21 mouse cellular contexts compared by ENCODE assay signal in genomic region chr5:41744234-41744633, GRCm38 (mm10). TPM values are rescaled to one million over a fixed set of nuclear protein-coding genes. Genes with fewer than 3 reads are reported as not detected.
DNase-seq lines count a peak whose midpoint lies in the region; ATAC-seq and TF ChIP-seq lines count a peak whose summit lies in the region.
"Had no signal": no experiment of that assay in that cellular context is flagged by ENCODE, and none has a peak within 500 bp of the region (broad histone marks: within the 10 kb centered on the region; RNA-seq: fewer than 3 reads in every experiment).

No protein-coding gene starts in this region.

- no peaks in the 10 kb centered on the region for H3K36me3 ChIP-seq in liver, embryonic 14.5 days (replicated peaks; ENCODE audit: control insufficient read depth, insufficient read depth, low read depth)
- H3K36me3 ChIP-seq in E14TG2a.4 (ENCODE audit: insufficient read depth, low read length): no peaks in the 10 kb centered on the region
- H3K36me3 ChIP-seq: forebrain, embryonic 15.5 days; liver, embryonic 13.5 days had no signal

- no peak overlapping the region for H3K4me3 ChIP-seq in liver, embryonic 14.5 days (ENCODE audit: insufficient read depth in 1 of 2, low read depth in 2 of 2, low read length in 2 of 2)
- H3K4me3 ChIP-seq in E14TG2a.4 (replicated peaks; ENCODE audit: low read length): no peak overlapping the region
- H3K4me3 ChIP-seq: forebrain, embryonic 15.5 days; liver, embryonic 13.5 days had no signal

- H3K9me3 ChIP-seq in liver, embryonic 14.5 days (ENCODE audit: control insufficient read depth, low read length): no peaks in the 10 kb centered on the region
- no peaks in the 10 kb centered on the region for H3K9me3 ChIP-seq in E14TG2a.4 (ENCODE audit: low read length)
- H3K9me3 ChIP-seq: forebrain, embryonic 15.5 days; liver, embryonic 13.5 days had no signal

- peaks cover 4% of the 10 kb centered on the region for H3K27me3 ChIP-seq in liver, embryonic 14.5 days (ENCODE audit: control insufficient read depth, insufficient read depth, low read length)
- peaks cover 38% of the 10 kb centered on the region for H3K27me3 ChIP-seq in E14TG2a.4 (ENCODE audit: insufficient read depth, low read length)
- H3K27me3 ChIP-seq: CH12.LX had no signal

- WGBS in liver, embryonic 14.5 days (ENCODE audit: insufficient replicate concordance): 8% methylated on average over 7 of the region's 7 CpGs

- no peak overlapping the region for H3K9ac ChIP-seq in liver, embryonic 14.5 days (replicated peaks)
- H3K9ac ChIP-seq: forebrain, embryonic 15.5 days; liver, embryonic 13.5 days had no signal

- no peak for TF ChIP-seq EP300 in liver, embryonic 14.5 days (IDR thresholded peaks at IDR 0.05; ENCODE audit: low read depth)

- no peaks in the 10 kb centered on the region for H3K4me1 ChIP-seq in liver, embryonic 14.5 days (replicated peaks; ENCODE audit: control insufficient read depth in 2 of 2, insufficient read depth in 2 of 2, low read length in 1 of 2)
- H3K4me1 ChIP-seq in E14TG2a.4 (replicated peaks; ENCODE audit: low read depth, low read length): peaks cover 44% of the 10 kb centered on the region
- H3K4me1 ChIP-seq: forebrain, embryonic 15.5 days; liver, embryonic 13.5 days had no signal

- no peak overlapping the region for H3K4me2 ChIP-seq in liver, embryonic 14.5 days (ENCODE audit: low read depth)
- H3K4me2 ChIP-seq: forebrain, embryonic 15.5 days; heart, embryonic 11.5 days; liver, embryonic 13.5 days had no signal

- no peak overlapping the region for H3K27ac ChIP-seq in liver, embryonic 14.5 days
- H3K27ac ChIP-seq: forebrain, embryonic 15.5 days; liver, embryonic 13.5 days had no signal

- peak; percentile 6 for DNase-seq in CD4-positive, CD25-positive, alpha-beta regulatory T cell, adult 2 months (ENCODE audit: low read depth, low spot score)
- no peak for DNase-seq in liver, embryonic 14.5 days (ENCODE audit: low read depth in 3 of 3, low spot score in 3 of 3)
- no peak for DNase-seq in liver
- DNase-seq in ovary, postnatal 10 days (ENCODE audit: low spot score): no peak
- DNase-seq in kidney, postnatal 14 days: no peak
- DNase-seq: cerebellum, adult 9-11 months; gastrocnemius, postnatal 36 days; kidney, adult 8-10 months; liver, embryonic 13.5 days; lung, postnatal 10 days; spleen, adult 18-20 months; thymus, adult 2 months had no signal

- peak; percentile 22; the same call in 1 of the 2 replicates for TF ChIP-seq CTCF in liver, embryonic 14.5 days (IDR thresholded peaks at IDR 0.05; ENCODE audit: low read depth)
- peak; percentile 67 for TF ChIP-seq CTCF in E14TG2a.4 (conservative IDR thresholded peaks at IDR 0.05; ENCODE audit: low read length)

- no peak for ATAC-seq in CD4-positive, CD25-positive, alpha-beta regulatory T cell, adult 4 months
- no peak for ATAC-seq in liver, embryonic 14.5 days (ENCODE audit: insufficient read depth)
- ATAC-seq in granulocyte monocyte progenitor cell, adult 5-6 weeks (replicated peaks; ENCODE audit: poor library complexity, severe bottlenecking): peak; percentile 27; the same call in 1 of the 2 replicates
- ATAC-seq: forebrain, embryonic 15.5 days had no signal

RNA-seq across cellular contexts. Expression of gene Nkx3-2, which starts 20.1 kb away (rescaled TPM):
- not detected for polyA plus RNA-seq in CD4-positive, CD25-positive, alpha-beta regulatory T cell, adult 4 months (2017; shearing (Covaris generic))
- 0.02 and 0.08 TPM in 2 replicates for polyA plus RNA-seq in liver, embryonic 14.5 days (2012; rRNA removed)
- not detected in 2 replicates for polyA plus RNA-seq in liver, embryonic 14.5 days (2014; fragmentation: Nextera tagmentation; extraction: Ambion mirVana)
- total RNA-seq in granulocyte monocyte progenitor cell, adult 5-6 weeks (2014; fragmentation: Nextera tagmentation): not detected in 2 replicates
- total RNA-seq in granulocyte monocyte progenitor cell, adult 5-6 weeks (2017): not detected in 2 replicates
- total RNA-seq: CH12.LX; gastrocnemius, postnatal 36 days; heart, postnatal 25 days; layer of hippocampus, postnatal 14 days; left cerebral cortex, postnatal 36 days had no signal
- polyA plus RNA-seq: forebrain, embryonic 15.5 days; heart, embryonic 11.5 days; liver, embryonic 13.5 days; thymus, adult 2 months had no signal

RNA-seq across cellular contexts. Expression of gene Rab28, which starts 36.3 kb away (rescaled TPM):
- polyA plus RNA-seq in CD4-positive, CD25-positive, alpha-beta regulatory T cell, adult 4 months (2017; shearing (Covaris generic)): 10 to 100 TPM; 14.3 to 20.5 TPM
- 8.3 and 10.3 TPM in 2 replicates for polyA plus RNA-seq in liver, embryonic 14.5 days (2012; rRNA removed)
- polyA plus RNA-seq in liver, embryonic 14.5 days (2014; fragmentation: Nextera tagmentation; extraction: Ambion mirVana): 18.8 and 19.6 TPM in 2 replicates
- total RNA-seq in granulocyte monocyte progenitor cell, adult 5-6 weeks (2014; fragmentation: Nextera tagmentation): 34.7 and 35.4 TPM in 2 replicates
- total RNA-seq in granulocyte monocyte progenitor cell, adult 5-6 weeks (2017): 32.2 and 40.0 TPM in 2 replicates
